Mouse (Mus musculus) embryonic facial prominence, embryonic 14.5 days (tissue): ENCODE data around the gene Fndc10. TPM values are rescaled to one million over a fixed set of nuclear protein-coding genes. Genes with fewer than 3 reads are reported as not detected.

Source experiments
- ATAC-seq: fragments of 200-750 bp; cut with Nextera tagmentation; 2 replicates; pipeline ENCODE4 v1.8.0; 2017; ENCODE audit warnings: low read depth, moderate number of reproducible peaks, moderate TSS enrichment
- DNase-seq: peaks from one replicate; pipeline ENCODE4 v3.0.0-alpha.2; 2015; ENCODE audit warnings: low spot score
- H3K27ac ChIP-seq: fragments of 300-500 bp; sonication (generic); replicated peaks from 2 replicates; pipeline ENCODE4 v1.5.1; 2014; ENCODE audit warnings: low read depth, mild to moderate bottlenecking, low read length, moderate library complexity
- H3K27me3 ChIP-seq: fragments of 300-500 bp; sonication (generic); replicated peaks from 2 replicates; pipeline ENCODE4 v1.6.1; 2014; ENCODE audit warnings: low read length; ENCODE audit not compliant: control insufficient read depth, insufficient read depth
- H3K36me3 ChIP-seq: fragments of 300-500 bp; sonication (generic); 2 replicates; pipeline ENCODE4 v1.6.1; 2014; ENCODE audit warnings: low read length, mixed read lengths; ENCODE audit not compliant: control insufficient read depth, insufficient read depth
- H3K4me1 ChIP-seq: fragments of 300-500 bp; sonication (generic); 2 replicates; pipeline ENCODE4 v1.6.1; 2014; ENCODE audit warnings: antibody characterized with exemption, low read length; ENCODE audit not compliant: control insufficient read depth, insufficient read depth
- H3K4me2 ChIP-seq: fragments of 300-500 bp; sonication (generic); 2 replicates; pipeline ENCODE4 v1.6.1; 2014; ENCODE audit warnings: low read depth, mild to moderate bottlenecking, low read length, moderate library complexity, mixed read lengths
- H3K4me3 ChIP-seq: fragments of 300-500 bp; sonication (generic); 2 replicates; pipeline ENCODE4 v1.5.1; 2014; ENCODE audit warnings: low read depth, mild to moderate bottlenecking, low read length
- H3K9ac ChIP-seq: fragments of 300-500 bp; sonication (generic); 2 replicates; pipeline ENCODE4 v1.6.1; 2014; ENCODE audit warnings: low read depth, mild to moderate bottlenecking, low read length, moderate library complexity, mixed read lengths
- H3K9me3 ChIP-seq: fragments of 300-500 bp; sonication (generic); 2 replicates; pipeline ENCODE4 v1.6.1; 2016; ENCODE audit warnings: low read length; ENCODE audit not compliant: control insufficient read depth
- whole genome bisulfite sequencing: fragments of 180-500 bp; shearing (Covaris S2); extraction: QIAGEN DNeasy Blood & Tissue Kit; methylation state at CpG from one replicate; pipeline ENCODE4 v1.1.7; 2014; 5-methylcytosine and 5-hydroxymethylcytosine counted together
- polyA plus RNA-seq: library from polyadenylated mRNA; unstranded; fragments of >200 nt; fragmentation: Nextera tagmentation; extraction: Ambion mirVana; gene quantifications from 2 replicates; pipeline ENCODE4 v1.2.1, GENCODE M21; 2014

Fndc10 gene
- polyA plus RNA-seq, 1 experiment from 2014 or later: 6.3 TPM

- no peak overlapping the region for H3K4me2 ChIP-seq
Measured at GRCm38 (mm10) chr4:155710521-155711252, 16.5 kb downstream of the Fndc10 start.

GRCm38 (mm10) chr4:155721668-155722083 lies 27.5 kb downstream of the Fndc10 start:
- Histone ChIP-seq H3K9ac (no peak overlapping the region), H3K9me3 (no peaks in the 10 kb centered on the region), H3K4me1 (no peaks in the 10 kb centered on the region), H3K4me2 (no peak overlapping the region), H3K4me3 (no peak overlapping the region), H3K27ac (no peak overlapping the region), H3K36me3 (peaks cover 35% of the 10 kb centered on the region), H3K27me3 (no peaks in the 10 kb centered on the region)
- 56% methylated on average over 4 of the region's 4 CpGs for WGBS
- ATAC-seq (no peak), DNase-seq (no peak)

More at GRCm38 (mm10) chr4:155710521-155711252, 16.5 kb downstream of the Fndc10 start:
- ATAC-seq (peak; percentile 60; the same call in 1 of the 2 replicates), DNase-seq (peak; percentile 56)
- no peak overlapping the region for H3K9ac ChIP-seq
- no peaks in the 10 kb centered on the region for H3K9me3 ChIP-seq
- H3K27me3 ChIP-seq: no peaks in the 10 kb centered on the region
- H3K4me1 ChIP-seq: peaks cover 5% of the 10 kb centered on the region
- WGBS: 46% methylated on average over 6 of the region's 6 CpGs
- no peak overlapping the region for H3K4me3 ChIP-seq
- peaks cover 17% of the 10 kb centered on the region; the same call in 1 of the 2 replicates for H3K36me3 ChIP-seq
- peak overlapping the region; percentile 0; the same call in 1 of the 2 replicates for H3K27ac ChIP-seq

- peaks cover 33% of the 10 kb centered on the region; the same call in 1 of the 2 replicates for H3K36me3 ChIP-seq
- H3K4me2 ChIP-seq: no peak overlapping the region
- WGBS: 59% methylated on average over 2 of the region's 2 CpGs
- ATAC-seq (peak; percentile 55; the same call in 1 of the 2 replicates), DNase-seq (no peak)
- no peaks in the 10 kb centered on the region for H3K4me1 ChIP-seq
- H3K9ac ChIP-seq: no peak overlapping the region
- no peak overlapping the region for H3K27ac ChIP-seq
- no peaks in the 10 kb centered on the region for H3K9me3 ChIP-seq
- no peaks in the 10 kb centered on the region for H3K27me3 ChIP-seq
- H3K4me3 ChIP-seq: no peak overlapping the region
Measured at GRCm38 (mm10) chr4:155727993-155728392, 33.9 kb downstream of the Fndc10 start.

GRCm38 (mm10) chr4:155733267-155733666 lies 39.1 kb downstream of the Fndc10 start:
- Histone ChIP-seq H3K36me3 (peaks cover 36% of the 10 kb centered on the region; the same call in 1 of the 2 replicates), H3K9ac (no peak overlapping the region; the same call in 1 of the 2 replicates), H3K27ac (no peak overlapping the region), H3K4me1 (peaks cover 10% of the 10 kb centered on the region), H3K4me2 (peak overlapping the region; percentile 78; the same call in 1 of the 2 replicates), H3K27me3 (no peaks in the 10 kb centered on the region), H3K9me3 (no peaks in the 10 kb centered on the region), H3K4me3 (no peak overlapping the region)
- no peak for ATAC-seq
- 80% methylated on average over 10 of the region's 10 CpGs for WGBS
- no peak for DNase-seq

- H3K36me3 ChIP-seq: peaks cover 36% of the 10 kb centered on the region; the same call in 1 of the 2 replicates
- peak within 1 kb of the TSS; percentile 91 for H3K9ac ChIP-seq
Measured at GRCm38 (mm10) chr4:155734350-155734941, 40.3 kb downstream of the Fndc10 start, which contains the start of gene Tmem240. Gene Tmem240, plus strand, starts transcription at chr4:155734800.

GRCm38 (mm10) chr4:155734951-155735702 lies 41.0 kb downstream of the Fndc10 start:
- DNase-seq (peak; percentile 64), ATAC-seq (peak; percentile 71)
- Histone ChIP-seq H3K27me3 (no peaks in the 10 kb centered on the region), H3K9ac (peak overlapping the region; percentile 91), H3K4me1 (peaks cover 10% of the 10 kb centered on the region), H3K36me3 (peaks cover 39% of the 10 kb centered on the region; the same call in 1 of the 2 replicates), H3K4me3 (peak overlapping the region; percentile 79), H3K9me3 (no peaks in the 10 kb centered on the region), H3K27ac (peak overlapping the region; percentile 84), H3K4me2 (peak overlapping the region; percentile 78)
- WGBS: under 1% methylated on average over 25 of the region's 79 CpGs

More at GRCm38 (mm10) chr4:155734350-155734941, 40.3 kb downstream of the Fndc10 start, which contains the start of gene Tmem240:
- no peaks in the 10 kb centered on the region for H3K9me3 ChIP-seq
- H3K27ac ChIP-seq: peak within 1 kb of the TSS; percentile 84
- peak; percentile 91 for ATAC-seq
- peak; percentile 96 for DNase-seq
- peak within 1 kb of the TSS; percentile 78 for H3K4me2 ChIP-seq
- H3K4me1 ChIP-seq: peaks cover 10% of the 10 kb centered on the region
- 0% methylated on average over 25 of the region's 35 CpGs for WGBS
- H3K4me3 ChIP-seq: peak within 1 kb of the TSS; percentile 79
- H3K27me3 ChIP-seq: no peaks in the 10 kb centered on the region

- Histone ChIP-seq H3K4me3 (peak overlapping the region; percentile 79), H3K4me1 (peaks cover 10% of the 10 kb centered on the region), H3K9me3 (no peaks in the 10 kb centered on the region), H3K36me3 (peaks cover 44% of the 10 kb centered on the region; the same call in 1 of the 2 replicates), H3K9ac (peak overlapping the region; percentile 91), H3K27me3 (no peaks in the 10 kb centered on the region), H3K4me2 (peak overlapping the region; percentile 78), H3K27ac (no peak overlapping the region)
- WGBS: 73% methylated on average over 5 of the region's 5 CpGs
- ATAC-seq: no peak
- no peak for DNase-seq
Measured at GRCm38 (mm10) chr4:155735788-155736187, 41.6 kb downstream of the Fndc10 start.

- Histone ChIP-seq H3K36me3 (peaks cover 47% of the 10 kb centered on the region; the same call in 1 of the 2 replicates), H3K4me2 (peak overlapping the region; percentile 78), H3K9me3 (no peaks in the 10 kb centered on the region)
Measured at GRCm38 (mm10) chr4:155736421-155736820, 42.3 kb downstream of the Fndc10 start.

More at GRCm38 (mm10) chr4:155736421-155736820, 42.3 kb downstream of the Fndc10 start:
- WGBS: 91% methylated on average over 5 of the region's 5 CpGs
- Histone ChIP-seq H3K4me1 (peaks cover 10% of the 10 kb centered on the region), H3K27me3 (no peaks in the 10 kb centered on the region), H3K9ac (no peak overlapping the region), H3K4me3 (no peak overlapping the region; the same call in 1 of the 2 replicates), H3K27ac (no peak overlapping the region)
- DNase-seq: no peak
- no peak for ATAC-seq
